Mouse (Mus musculus): ENCODE data around the gene Alad.

Alad gene

DNA sequence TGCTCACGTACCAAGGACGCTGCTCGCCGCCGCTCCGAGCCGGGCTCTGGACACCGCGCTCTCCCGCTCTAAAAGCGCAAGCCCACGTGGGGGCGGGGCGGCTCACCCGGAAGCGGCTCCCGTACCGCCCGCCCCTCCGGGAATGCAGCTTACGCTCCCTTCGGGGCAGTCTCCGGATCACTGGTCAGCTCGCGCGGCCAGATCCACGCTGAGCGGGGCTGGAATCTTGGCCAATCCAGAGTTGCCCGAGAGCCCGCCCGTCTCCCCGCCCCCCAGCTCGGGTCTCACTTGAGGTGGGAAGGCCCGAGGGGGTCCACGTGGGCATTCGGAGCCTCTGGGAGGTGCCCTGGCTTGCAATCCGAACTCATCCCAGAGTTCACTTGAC lies at the start of gene Alad:
Gene Alad (minus strand): TSS at position 70 of the 385 bp plus-strand sequence.
- in situ Hi-C loops (cut with MboI, MseI), result loop anchor here (5.0 kb wide), 1 partner anchor 103 kb away; no protein-coding TSS in a partner anchor

DNA sequence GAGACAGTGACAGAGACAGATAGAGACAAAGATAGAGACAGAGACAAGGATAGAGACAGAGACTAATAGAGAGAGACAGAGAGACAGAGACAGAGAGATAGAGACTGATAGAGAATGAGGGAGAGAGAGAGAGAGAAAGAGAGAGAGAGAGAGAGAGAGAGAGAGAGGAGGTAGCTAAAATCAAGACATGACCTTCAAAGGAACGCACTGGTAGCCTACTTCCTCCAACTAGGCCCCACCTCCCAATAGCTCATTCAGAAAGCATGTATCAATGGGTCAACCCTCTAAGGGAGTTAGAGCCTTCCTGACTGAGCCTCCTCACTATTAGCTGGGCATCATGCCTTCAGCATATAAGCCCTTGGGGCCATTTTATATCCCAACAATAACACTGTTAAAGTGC lies 48.6 kb upstream of the Alad start:
- in situ Hi-C loops (cut with MboI, MseI), result loop anchor here (25.0 kb wide), 1 partner anchor 119 kb away; no protein-coding TSS in a partner anchor

DNA sequence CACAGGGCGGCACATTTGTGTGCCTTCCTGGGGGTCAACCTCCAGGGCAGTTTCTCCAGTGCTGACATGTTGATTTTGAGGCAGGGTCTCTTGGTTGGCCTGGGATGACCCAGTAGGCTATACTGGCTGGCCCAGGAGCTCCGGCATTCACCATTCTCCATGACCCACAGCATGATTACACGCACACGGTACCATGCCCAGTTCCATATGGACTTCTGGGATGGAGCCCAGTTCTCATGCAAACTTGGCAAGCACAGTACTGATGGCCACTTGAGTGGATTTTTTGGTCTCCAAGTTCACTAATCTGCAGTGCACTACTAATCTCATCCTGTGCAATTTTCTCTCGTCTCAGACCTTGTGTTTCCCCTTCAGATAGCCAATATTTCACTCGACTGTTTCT lies 48.0 kb upstream of the Alad start:
- in situ Hi-C loops (cut with MboI, MseI), result loop anchor here (25.0 kb wide), 1 partner anchor 120 kb away; no protein-coding TSS in a partner anchor

DNA sequence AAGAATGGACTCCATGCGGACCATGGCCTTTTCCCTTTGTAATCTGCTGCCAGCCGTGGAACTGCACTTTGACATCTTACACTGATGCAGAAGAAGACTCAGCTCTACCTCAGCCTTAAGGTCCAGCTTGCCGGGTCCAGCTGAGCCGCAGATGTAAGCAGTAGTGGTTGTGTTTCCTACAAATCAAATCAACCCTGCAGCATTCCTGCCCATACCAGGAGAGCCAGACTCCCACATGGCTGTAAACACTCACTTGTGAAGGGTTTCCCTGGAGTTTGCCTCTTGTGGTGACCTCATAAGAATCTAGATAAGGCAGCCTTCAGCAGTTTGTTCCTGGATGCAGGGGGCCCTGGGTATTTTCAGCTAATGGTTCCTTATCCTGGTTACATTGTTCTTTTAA lies 46.8 kb upstream of the Alad start:
- in situ Hi-C loops (cut with MboI, MseI), result loop anchor here (25.0 kb wide), 1 partner anchor 121 kb away; no protein-coding TSS in a partner anchor

DNA sequence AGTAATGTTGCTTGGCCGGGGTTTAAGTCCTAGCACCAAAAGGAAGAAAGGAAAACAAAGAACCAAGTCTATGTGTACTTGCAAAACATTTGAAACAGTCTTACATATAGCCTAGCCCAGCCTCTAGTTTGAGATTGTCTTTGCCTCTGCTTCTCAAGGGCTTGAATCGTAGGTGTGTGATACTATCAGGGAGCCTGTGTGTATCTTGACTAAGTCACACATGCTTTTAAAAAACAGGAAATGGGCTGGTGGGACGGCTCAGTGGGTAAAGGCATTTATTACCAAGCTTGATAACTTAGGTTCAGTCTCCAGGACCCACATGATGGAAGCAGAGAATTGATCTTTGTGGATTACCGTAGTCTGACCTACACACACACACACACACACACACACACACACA lies 42.3 kb upstream of the Alad start:
- in situ Hi-C loops (cut with MboI, MseI), result loop anchor here (5.0 to 25.0 kb wide), 3 partner anchors 100 to 195 kb away; no protein-coding TSS in a partner anchor

DNA sequence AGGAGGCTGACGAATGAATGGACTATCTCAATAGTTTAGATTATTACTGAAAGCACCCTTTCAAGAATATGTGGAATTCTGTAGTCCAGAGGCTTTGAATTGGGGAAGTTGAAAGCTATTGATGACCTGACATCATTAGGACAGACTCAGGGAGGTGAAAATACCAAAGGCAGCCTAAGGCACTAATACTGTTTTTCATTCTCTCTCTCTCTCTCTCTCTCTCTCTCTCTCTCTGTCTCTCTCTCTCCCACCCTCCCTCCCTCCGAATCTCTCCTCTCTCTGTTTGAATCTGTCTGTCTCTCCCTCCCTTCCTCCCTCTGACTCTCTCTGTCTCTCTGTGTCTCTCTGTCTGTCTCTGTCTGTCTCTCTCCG lies 41.9 kb upstream of the Alad start:
- in situ Hi-C loops (cut with MboI, MseI), result loop anchor here (5.0 to 25.0 kb wide), 3 partner anchors 99 to 196 kb away; no protein-coding TSS in a partner anchor

DNA sequence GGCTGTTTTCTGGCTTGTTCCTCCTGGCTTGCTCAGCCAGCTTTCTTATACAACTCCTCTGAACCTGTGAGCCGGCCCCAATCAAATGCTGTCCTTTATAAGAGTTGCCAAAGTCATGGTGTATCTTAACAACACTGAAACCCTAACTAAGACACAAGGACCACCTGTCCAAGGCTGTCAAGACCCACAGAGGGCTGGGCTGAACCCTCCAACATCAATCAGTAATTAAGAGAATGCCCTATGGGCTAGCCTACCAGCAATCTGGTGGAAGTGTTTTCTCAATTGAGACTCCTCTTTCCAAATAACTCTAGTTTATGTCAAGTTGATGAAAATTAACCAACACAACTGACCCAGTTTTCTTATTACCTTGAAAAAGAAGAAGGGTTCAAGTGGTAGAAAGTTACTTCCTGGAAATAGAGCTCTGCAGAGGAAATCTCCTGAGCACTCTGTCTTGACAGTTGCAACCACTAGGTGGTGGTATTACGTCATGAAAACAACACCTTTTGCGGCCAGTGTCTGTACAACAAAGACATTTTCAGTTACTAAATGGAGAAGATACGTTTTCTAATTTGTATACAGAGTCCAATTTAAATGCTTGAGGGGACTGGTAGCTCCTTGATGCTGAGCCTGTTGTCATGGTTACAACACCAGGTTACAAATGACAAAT lies 41.4 kb upstream of the Alad start:
- in situ Hi-C loops (cut with MboI, MseI), result loop anchor here (5.0 to 25.0 kb wide), 3 partner anchors 99 to 196 kb away; no protein-coding TSS in a partner anchor

DNA sequence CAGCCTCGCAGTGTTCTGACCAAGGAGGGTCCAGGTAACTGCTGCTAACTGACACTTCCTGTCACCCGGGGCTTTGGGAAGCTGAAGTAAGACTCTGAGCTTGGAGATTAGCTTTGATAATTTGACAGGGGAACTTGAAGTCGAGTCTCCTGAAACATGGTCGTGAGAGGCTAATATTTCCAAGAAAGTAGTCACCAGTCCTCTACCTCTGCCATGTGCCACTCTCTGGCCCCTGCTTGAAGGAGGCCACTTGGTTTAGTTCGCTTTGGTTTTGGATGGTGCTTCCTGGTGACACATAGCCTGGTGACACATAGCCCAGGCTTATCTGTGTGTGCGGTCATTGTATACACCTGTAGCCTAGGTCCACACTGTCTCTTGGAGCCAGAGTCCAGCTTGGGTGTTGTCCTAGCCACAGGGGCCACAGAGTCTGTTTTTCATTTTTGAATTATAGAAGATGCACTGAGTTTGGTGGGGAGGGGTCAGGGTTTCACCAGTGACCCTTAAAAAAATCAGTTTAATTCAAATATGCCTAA lies 40.1 kb upstream of the Alad start, which contains the start of gene Rgs3:
Gene Rgs3 (plus strand): TSS at position 51 of the 533 bp plus-strand sequence.
- in situ Hi-C loops (cut with MboI, MseI), result loop anchor here (5.0 to 25.0 kb wide), 4 partner anchors 98 to 1375 kb away; no protein-coding TSS in a partner anchor

DNA sequence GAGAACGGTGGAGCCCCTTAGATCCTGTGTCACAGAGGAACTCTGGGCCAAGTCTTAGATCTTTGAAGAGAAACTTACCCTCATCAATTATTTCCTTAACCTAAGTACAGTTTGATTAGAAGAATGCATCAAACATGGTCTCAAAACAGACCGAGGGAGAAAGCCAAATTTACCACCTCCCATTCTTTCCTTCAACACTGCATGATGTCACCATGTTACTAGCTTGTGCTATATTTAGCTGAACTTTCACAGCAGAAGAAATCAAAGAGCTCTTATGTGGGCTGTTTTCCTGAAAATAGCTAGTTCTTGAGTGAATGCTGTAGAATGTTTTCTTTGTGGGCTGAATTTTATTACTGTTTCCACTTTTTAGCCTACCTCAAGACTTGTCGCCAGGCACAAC lies 37.7 kb upstream of the Alad start:
- in situ Hi-C loops (cut with MboI, MseI), result loop anchor here (10.0 to 25.0 kb wide), 2 partner anchors 130 to 1377 kb away; no protein-coding TSS in a partner anchor

DNA sequence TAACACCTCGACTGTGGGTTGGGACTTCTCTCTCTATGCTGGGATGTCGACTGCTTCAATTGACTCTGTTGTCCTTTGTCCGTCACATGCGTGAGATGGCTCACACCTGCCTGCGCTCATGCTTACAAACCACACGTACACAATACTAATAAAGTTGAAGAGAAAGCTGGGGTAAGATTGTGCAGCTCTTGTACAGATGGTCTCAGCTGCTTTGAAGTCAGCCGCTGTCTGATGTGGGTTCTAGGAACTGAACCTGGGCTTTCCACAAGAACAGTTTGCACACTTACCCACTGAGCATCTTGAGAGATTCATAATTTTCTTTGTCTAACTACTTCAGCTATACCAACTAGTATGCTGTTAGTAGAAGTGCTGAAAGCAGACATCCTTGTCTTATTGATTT lies 32.2 kb upstream of the Alad start:
- in situ Hi-C loops (cut with MboI, MseI), result loop anchor here (10.0 to 25.0 kb wide), 2 partner anchors 135 to 1383 kb away; no protein-coding TSS in a partner anchor

DNA sequence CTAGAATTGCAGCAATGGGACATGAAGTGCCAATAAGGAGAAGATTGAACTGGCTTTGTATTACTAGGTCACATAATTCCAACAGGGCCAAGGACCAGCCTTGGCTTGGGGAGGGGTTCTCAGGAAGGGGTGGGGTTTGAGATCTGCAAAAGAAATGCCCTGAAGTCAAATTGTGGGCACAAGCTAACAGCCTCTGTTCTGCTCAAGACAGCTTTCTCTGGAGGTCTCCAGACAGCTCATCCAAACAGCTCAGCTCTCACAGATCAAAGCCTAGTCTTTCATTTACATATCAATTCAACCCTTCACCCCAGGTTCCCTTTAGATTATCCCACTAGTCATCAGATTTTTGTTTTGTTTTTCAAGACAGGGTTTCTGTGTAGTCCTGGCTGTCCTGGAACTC lies 25.1 kb upstream of the Alad start:
- in situ Hi-C loops (cut with MboI, MseI), result no loop called here

DNA sequence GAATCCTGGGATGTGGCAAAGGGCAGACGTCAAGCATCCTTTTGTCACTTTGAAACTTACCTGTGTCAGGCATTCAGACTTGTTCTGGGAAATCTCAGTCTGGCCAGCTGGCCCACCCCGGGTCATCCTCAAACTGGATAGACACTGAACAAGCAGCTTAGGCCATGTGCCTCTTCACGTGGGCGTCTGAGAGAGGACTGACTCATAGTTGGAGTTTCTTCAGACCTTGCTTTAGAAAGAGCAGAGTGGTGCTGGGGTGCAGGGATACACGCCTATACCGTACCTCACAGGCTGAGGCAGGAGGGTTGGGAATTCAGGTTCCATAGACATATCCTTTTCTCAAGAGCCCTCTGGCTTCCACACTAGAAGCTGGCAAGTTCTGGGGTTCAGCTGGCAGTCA lies 24.1 kb upstream of the Alad start:
- in situ Hi-C loops (cut with MboI, MseI), result no loop called here

DNA sequence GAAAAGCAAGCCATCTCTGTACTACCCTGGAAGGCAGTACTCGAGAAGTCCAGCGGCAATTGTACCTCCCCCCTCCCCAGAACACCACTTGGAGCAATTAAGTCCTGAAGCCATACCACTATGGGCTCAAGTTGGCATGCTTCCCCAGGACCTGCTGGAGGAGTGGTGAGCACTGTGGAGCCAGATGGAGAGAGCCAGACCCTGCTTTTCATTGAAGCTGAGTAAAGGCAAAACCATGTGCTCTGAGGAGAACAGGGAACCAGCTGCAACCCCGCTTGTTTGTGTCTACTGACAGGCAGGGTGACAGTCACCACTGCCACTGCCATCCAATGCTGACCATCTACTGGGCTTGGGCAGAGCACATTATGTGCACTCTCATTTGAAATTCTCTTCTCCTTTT lies 22.1 kb upstream of the Alad start:
- in situ Hi-C loops (cut with MboI, MseI), result no loop called here

DNA sequence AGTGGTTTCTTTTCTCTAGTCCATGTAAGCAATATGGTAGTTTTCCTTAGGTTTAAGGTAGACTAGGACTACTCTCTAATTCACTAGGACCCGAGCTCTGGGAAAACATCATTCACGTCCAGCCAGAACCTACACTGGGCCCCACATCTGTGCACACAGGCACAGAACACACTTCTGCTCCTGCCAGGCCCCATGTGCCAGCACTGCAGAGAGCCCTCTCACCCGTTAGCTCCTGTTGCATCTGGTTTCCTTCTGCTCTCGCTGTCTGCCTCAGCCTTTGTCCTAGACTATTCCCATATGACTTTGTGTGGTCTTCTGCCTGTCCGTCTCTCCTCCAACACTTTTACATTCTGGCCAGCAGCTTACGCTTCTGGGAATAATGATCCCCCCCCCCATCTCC lies 14.0 kb upstream of the Alad start:
- in situ Hi-C loops (cut with MboI, MseI), result no loop called here

DNA sequence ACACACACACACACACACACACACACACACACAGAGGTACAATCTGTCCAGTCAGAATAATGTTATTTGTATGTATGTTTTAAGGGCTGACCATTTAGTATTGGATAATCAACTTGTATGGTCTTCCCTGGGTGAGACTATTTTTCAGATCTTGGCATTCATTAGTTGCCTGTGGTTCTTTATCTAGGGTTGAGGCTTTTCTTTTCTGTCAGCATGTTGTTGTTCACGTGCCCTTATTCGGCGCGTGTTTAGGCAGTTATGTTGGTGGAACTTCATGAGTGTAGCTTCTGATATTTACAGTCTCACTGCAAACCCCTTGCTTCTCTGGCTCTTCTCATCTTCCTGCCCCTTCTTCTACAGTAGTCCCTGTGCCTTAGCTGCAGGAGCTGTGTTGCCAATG lies 7.9 kb upstream of the Alad start:
- in situ Hi-C loops (cut with MboI, MseI), result no loop called here

DNA sequence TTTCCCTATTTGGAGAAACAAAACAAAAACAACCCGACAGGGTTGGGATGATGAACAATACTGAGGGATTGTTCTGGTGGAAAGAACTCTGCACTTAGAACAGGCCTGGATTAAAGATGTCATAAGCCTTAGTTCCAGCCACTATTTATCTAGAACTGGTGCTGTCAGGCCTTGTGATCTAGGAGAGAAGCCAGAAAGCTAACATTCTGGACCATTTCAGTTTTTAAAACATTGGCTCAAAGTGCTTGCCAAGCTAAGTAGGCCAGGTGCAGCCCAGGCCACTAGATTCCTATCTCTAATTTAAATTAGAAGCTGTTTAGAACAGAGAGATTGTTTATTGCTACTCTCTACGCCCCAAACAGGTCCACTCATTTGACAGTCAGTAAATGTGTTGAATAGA lies 6.5 kb upstream of the Alad start:
- in situ Hi-C loops (cut with MboI, MseI), result no loop called here

DNA sequence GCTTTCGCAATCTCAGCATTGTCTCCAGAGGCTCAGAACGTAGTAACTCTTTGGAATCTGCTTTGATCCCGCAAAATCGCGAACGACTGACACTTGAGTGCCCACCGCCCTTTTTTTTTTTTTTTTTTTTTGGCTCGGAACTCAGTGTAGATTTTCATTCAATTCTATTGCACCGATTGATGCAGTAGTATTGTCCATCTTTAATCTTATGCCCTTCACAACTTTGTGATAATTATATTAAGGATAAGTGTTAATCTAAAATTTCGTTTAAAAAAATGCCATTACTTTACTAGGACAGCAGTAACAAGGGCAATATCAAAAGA lies 5.7 kb upstream of the Alad start:
- in situ Hi-C loops (cut with MboI, MseI), result no loop called here

DNA sequence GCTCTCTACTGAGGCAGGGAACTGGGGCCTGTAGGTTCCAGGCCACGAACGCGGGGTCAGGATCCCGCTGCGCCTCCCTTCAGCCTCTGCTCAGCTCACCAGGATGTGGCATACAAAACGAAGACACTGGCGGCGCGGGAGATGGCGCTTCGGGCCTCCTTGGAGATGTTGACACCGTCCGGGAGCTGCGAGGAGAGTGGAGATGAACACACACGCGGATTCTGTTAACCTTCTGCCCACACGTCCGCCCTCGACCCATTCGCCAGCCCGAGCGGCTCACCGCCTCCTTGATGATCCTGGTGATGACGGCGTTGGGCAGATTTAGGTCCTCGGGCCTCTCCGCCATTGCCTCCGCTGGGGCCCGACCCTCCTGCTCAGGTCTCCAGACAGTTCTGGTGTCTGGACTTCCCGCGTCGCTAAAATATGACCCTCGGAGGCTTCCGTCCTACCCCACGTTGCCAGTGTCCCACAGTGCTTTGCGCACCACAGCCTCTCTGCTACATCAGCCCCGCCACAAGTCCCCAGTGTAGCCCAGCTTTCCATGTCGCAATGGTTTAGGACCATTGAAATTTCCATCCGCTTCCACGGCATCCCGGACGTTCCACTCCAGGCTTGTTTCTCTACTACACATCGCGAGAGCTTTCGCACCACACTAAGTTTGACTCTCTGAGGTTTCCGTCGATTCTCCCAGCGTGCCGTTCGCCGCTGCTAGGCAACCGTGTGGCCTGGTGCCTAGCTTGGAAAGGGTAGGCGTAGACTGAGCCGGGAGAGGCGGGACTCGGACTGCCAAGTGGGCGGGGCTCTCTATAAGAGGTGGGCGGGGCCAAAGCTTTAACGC lies 5.2 kb upstream of the Alad start, which contains the start of the genes Pole3 and 4933430I17Rik:
Gene Pole3 (minus strand): TSS at position 418 of the 838 bp plus-strand sequence.
Gene 4933430I17Rik (plus strand): TSS at position 719 of the 838 bp plus-strand sequence.
- in situ Hi-C loops (cut with MboI, MseI), result no loop called here

DNA sequence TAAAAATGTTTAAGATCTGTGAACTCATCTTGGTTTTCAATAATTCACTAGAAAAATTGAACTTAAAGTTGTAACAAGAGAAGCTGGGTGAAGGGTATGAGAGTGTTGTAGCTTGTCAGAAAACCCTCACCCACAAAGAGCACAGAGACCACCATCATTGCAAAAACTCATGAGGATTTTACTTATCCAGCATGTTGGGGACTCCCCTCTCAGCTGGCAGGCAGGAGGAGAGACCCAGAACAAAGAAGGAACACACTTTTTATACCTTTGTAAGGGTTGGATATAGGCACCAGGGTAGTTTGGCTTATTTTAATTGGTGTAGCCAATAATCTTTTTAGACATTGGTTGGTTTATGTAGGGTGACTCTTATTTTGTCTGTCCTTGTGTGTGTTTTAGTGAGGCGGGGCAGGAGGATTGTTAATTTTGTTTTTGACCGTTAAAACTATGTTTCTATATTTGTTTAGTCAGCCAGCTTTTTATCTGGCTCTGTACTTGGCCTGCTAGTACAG lies 1.2 kb upstream of the Alad start:
- in situ Hi-C loops (cut with MboI, MseI), result no loop called here

DNA sequence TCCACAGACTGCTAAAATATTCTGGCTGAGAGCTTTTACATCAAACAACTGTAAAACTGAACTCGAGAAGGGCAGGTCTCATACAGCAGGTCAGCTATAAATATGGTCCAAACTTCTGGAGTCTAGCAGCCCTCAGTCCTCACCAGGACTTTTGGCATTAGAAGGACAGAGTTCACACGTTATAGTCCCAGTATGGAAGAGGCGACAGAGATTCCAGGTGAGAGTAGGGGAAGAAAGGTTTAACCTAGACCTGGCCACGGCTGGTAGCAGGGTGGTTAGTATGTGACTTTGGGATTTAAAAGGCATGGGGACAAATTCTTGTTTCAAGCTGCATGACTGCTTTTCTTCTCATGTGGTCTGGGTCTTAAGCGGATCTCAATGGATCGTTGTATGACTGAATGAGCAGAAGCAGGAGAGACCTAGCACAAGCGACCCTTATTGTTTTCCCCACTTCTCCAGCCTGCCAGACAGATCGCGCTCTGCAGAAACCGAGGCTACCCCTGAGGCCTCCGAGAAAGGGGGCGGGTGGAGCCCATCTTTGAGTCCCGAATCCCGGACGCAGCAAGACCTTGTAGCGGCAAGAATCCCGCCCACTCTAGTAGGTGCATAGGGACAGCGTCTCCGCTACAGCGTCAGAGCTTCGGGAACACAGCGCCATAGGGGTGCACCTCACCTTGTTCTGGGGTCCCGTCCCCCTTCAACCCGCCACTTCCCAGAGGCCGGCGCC lies 433 bp downstream of the Alad start:
- in situ Hi-C loops (cut with MboI, MseI), result loop anchor here (5.0 kb wide), 1 partner anchor 102 kb away; no protein-coding TSS in a partner anchor
